Mouse (Mus musculus) heart, adult 2 months (tissue): Measurements from ENCODE around the gene Kdm2b. TPM values are rescaled to one million over a fixed set of nuclear protein-coding genes. Genes with fewer than 3 reads are reported as not detected.

Source experiments
- DNase-seq, 2 experiments: peaks; one replicate each; pipeline ENCODE4 v3.0.0; 2021
- H3K27ac ChIP-seq: fragments of 200-600 bp; 2 replicates; pipeline ENCODE4 v1.8.1; 2022
- H3K27me3 ChIP-seq: fragments of 200-500 bp; 2 replicates; pipeline ENCODE4 v1.6.1; 2012; ENCODE audit warnings: mild to moderate bottlenecking, low read length, inconsistent platforms, mixed read lengths; ENCODE audit not compliant: control insufficient read depth, insufficient read depth
- H3K36me3 ChIP-seq: fragments of 200-500 bp; 2 replicates; pipeline ENCODE4 v1.6.1; 2012; ENCODE audit warnings: low read length, inconsistent platforms; ENCODE audit not compliant: control insufficient read depth, insufficient read depth
- H3K4me1 ChIP-seq: fragments of 200-500 bp; 2 replicates; pipeline ENCODE4 v1.6.1; 2011; ENCODE audit warnings: low read length; ENCODE audit not compliant: control insufficient read depth, insufficient read depth
- H3K4me3 ChIP-seq: fragments of 200-600 bp; 2 replicates; pipeline ENCODE4 v1.8.1; 2022
- H3K79me2 ChIP-seq: fragments of 200-500 bp; replicated peaks from 2 replicates; pipeline ENCODE4 v1.6.1; 2012; ENCODE audit warnings: mild to moderate bottlenecking, inconsistent platforms, low read length, moderate library complexity, mixed read lengths; ENCODE audit not compliant: control insufficient read depth, insufficient read depth
- H3K9ac ChIP-seq: fragments of 200-500 bp; 2 replicates; pipeline ENCODE4 v1.6.1; 2012; ENCODE audit warnings: low read depth, mild to moderate bottlenecking, control low read depth, inconsistent platforms, low read length, mixed read lengths
- CTCF ChIP-seq: fragments of 200-600 bp; IDR thresholded peaks from 2 replicates; pipeline ENCODE4 v1.8.1; 2022; ENCODE audit warnings: antibody characterized with exemption, mild to moderate bottlenecking, moderate library complexity
- EP300 ChIP-seq: fragments of 200-500 bp; IDR thresholded peaks from 2 replicates; pipeline ENCODE4 v1.6.1; 2011; ENCODE audit warnings: low read depth, low read length, control low read depth; ENCODE audit not compliant: insufficient read depth
- POLR2A ChIP-seq: fragments of 200-500 bp; IDR thresholded peaks from 2 replicates; pipeline ENCODE4 v1.6.1; 2011; ENCODE audit warnings: mild to moderate bottlenecking, low read depth, low read length, control low read depth; ENCODE audit not compliant: insufficient read depth
- WGBS: fragments of 180-500 bp; shearing (Covaris S2); methylation state at CpG from one replicate; pipeline ENCODE4 v1.1.7; 2018; 5-methylcytosine and 5-hydroxymethylcytosine counted together
- intact Hi-C: fragments of 180-260 bp; cut with DNase I; formaldehyde crosslinking; loops from one replicate; pipeline ENCODE4 v1.15.1; 2025
- polyA plus RNA-seq: library from polyadenylated mRNA; depleted of rRNA; stranded (reverse); fragments of >200 nt; gene quantifications from 2 replicates; pipeline ENCODE4 v1.2.3, GENCODE M21; 2012
- total RNA-seq, 2 experiments: library from RNA; stranded (reverse); gene quantifications; 2 replicates each; pipeline ENCODE4 v1.2.3; 2021

The Kdm2b gene
- total and polyA plus RNA-seq, 3 experiments, result 8.2 to 14.6 (median 12.5) TPM

DNA sequence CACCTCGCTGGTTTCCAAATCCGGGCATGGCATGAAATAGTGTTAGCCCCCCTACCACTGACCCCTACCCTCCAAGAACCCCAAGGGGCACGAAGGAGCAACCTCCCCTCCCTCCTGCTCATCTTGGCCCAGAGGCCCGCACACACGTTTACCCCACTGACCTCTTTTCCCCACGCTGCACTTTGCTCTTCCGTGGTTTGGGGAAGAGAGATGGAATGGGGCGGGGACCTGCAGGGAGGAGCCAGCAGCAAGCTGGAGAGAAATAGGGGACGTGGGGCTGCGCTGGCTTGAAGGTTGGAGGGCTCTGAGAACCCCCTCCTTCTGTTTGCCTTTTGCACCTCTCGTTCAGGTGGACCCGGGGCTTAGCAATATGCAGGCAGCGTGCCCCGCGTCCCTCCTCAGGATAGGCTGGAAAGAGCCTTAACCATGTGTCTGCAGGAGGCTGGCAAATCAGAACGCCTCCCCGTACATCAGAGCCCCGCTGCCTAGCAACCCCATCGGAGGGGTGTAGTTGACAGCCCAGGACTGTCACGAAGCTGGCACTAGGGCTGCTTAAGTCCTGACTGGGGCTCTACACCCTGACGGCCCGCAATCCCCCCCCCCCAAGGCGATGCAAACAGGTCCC lies 39.2 kb downstream of the Kdm2b start:
- Histone ChIP-seq H3K79me2 (no peaks in the 10 kb centered on the region), H3K9ac (no peak overlapping the region), H3K27ac (no peak overlapping the region), H3K4me3 (no peak overlapping the region), H3K36me3 (no peaks in the 10 kb centered on the region), H3K27me3 (no peaks in the 10 kb centered on the region), H3K4me1 (no peaks in the 10 kb centered on the region)
- 54% methylated on average over 23 of the region's 23 CpGs for WGBS
- TF ChIP-seq EP300 (no peak), POLR2A (no peak), CTCF (no peak)
- intact Hi-C loops, result no loop called here
- no peak for DNase-seq

DNA sequence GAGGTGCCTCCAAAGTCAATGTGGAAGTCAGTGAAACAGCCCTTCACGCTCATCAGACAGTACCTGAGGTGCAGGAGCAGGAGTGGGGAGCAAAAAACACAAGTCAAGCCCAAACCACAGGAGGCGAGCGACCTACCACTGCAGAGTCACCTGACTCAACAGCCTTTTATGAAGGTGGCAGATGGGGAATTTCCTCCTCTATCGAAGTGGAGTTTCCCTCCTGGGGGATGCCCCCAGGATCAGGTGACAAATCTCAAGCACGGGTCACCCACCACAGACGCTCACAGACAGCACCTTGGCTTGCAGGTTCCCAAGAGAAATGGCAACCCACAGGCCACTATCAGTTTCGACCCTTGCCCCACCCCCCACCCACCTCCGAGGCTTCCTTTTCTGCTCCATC lies 40.5 kb downstream of the Kdm2b start:
- no peaks in the 10 kb centered on the region for H3K27me3 ChIP-seq
- 88% methylated on average over 8 of the region's 8 CpGs for WGBS
- TF ChIP-seq EP300 (no peak), POLR2A (no peak), CTCF (no peak)
- H3K79me2 ChIP-seq, result no peaks in the 10 kb centered on the region
- no peak for DNase-seq
- no peaks in the 10 kb centered on the region for H3K4me1 ChIP-seq
- H3K4me3 ChIP-seq, result no peak overlapping the region
- no peak overlapping the region for H3K9ac ChIP-seq
- no peak overlapping the region for H3K27ac ChIP-seq
- no peaks in the 10 kb centered on the region for H3K36me3 ChIP-seq
- intact Hi-C loops, result no loop called here

DNA sequence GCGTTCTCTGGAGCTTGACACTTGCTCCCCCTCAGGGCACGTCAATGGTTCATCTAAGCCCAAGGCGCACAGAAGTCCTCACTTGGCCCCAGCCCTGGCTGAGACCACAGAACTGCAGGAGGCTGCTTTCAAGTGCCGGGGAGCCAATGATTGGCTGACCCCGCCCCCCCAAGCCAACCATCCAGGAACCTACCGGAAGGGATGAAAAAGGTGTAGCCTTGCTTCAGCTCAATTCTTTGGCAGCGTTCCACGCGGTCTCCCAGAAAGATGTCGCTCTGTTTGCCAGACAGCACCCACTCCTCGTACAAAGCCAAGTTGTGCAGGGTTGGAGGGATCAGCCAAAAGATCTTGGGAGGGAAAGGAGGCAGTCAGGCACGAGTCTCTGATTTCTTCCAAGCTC lies 42.1 kb downstream of the Kdm2b start:
- H3K9ac ChIP-seq, result no peak overlapping the region
- intact Hi-C loops, result no loop called here
- H3K27me3 ChIP-seq, result no peaks in the 10 kb centered on the region
- WGBS, result 87% methylated on average over 12 of the region's 12 CpGs
- no peak overlapping the region for H3K27ac ChIP-seq
- no peaks in the 10 kb centered on the region for H3K36me3 ChIP-seq
- TF ChIP-seq CTCF, result no peak
- TF ChIP-seq POLR2A, result no peak
- no peak for TF ChIP-seq EP300
- no peaks in the 10 kb centered on the region for H3K79me2 ChIP-seq
- no peak overlapping the region for H3K4me3 ChIP-seq
- DNase-seq, result no peak
- H3K4me1 ChIP-seq, result no peaks in the 10 kb centered on the region

DNA sequence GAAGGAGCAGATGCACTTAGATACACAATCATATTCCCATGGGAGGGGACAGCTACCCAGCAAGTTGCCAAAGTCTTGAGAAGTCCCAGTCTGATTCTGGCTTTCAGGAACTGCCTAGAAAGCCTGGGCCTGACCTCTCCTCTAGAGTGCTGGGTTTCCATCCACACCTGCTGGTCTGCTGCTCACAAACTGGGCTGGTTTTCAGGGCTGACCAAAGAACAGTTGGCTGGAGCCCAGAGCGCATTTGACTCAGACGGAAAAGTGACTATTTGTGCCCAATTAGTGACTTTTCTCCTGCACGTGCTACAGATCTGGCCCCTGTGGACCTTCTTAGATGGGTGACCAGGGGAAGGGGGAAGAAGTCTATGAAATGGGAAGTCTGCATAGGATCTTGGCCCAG lies 50.9 kb downstream of the Kdm2b start:
- TF ChIP-seq EP300 (no peak), CTCF (no peak)
- WGBS, result 64% methylated on average over 3 of the region's 3 CpGs
- Histone ChIP-seq H3K27ac (no peak overlapping the region), H3K79me2 (no peaks in the 10 kb centered on the region), H3K4me1 (no peaks in the 10 kb centered on the region), H3K36me3 (no peaks in the 10 kb centered on the region), H3K4me3 (no peak overlapping the region), H3K27me3 (no peaks in the 10 kb centered on the region), H3K9ac (no peak overlapping the region)
- no peak for DNase-seq
- intact Hi-C loops, result no loop called here

DNA sequence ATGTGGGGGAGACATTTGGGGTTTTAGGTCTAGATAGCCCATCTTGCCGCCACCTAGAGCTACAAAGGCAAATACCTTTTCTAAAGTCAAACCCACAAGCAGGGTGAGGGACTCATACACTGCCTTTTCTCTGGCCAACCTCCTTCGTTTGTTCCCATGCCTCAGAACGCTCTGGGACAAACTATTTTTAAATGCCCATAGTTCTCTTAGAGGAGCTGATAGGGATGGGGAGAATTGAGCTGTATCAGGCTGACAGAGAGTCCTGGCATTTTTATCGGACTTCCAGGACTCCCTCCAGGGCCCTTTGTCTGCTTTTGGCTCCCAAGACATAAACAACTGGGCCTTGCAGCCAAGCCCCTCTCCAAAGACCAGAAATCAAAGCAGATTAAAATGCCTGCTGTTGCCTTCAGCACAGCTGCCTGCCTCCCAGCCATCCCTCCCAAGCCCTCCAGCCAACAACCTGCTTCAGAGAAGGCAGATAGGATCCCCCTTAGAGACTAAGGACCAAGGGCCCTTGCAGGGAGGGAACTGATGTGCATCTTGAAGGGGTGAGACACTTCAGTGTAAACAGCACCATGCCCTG lies 51.6 kb downstream of the Kdm2b start:
- no peak for DNase-seq
- 50% methylated on average over 4 of the region's 4 CpGs for WGBS
- H3K9ac ChIP-seq, result no peak overlapping the region
- peak overlapping the region; percentile 59 for H3K27ac ChIP-seq
- TF ChIP-seq POLR2A (no peak), CTCF (no peak), EP300 (no peak)
- no peaks in the 10 kb centered on the region for H3K4me1 ChIP-seq
- H3K4me3 ChIP-seq, result no peak overlapping the region
- H3K36me3 ChIP-seq, result no peaks in the 10 kb centered on the region
- H3K27me3 ChIP-seq, result no peaks in the 10 kb centered on the region
- intact Hi-C loops, result no loop called here
- no peaks in the 10 kb centered on the region for H3K79me2 ChIP-seq

DNA sequence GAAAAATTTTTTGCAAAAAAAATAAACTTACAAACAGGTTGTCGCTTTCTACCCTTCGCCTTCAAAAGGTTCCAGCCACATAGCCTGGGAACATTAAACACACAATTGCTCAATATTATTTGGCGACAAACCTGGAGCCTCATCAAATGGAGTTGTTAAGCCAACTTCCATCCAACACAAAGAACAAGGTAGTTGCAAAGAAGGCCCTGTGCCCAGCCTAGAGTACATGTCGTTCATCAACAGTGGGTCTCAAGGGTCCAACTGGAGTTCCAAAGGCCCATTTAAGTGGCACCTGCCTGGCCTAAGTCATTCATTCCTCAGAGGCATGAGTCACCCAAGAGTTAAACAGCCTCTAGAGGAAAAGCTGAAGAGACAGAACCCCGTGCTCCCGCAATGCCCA lies 52.6 kb downstream of the Kdm2b start:
- Histone ChIP-seq H3K36me3 (no peaks in the 10 kb centered on the region), H3K27me3 (no peaks in the 10 kb centered on the region), H3K79me2 (no peaks in the 10 kb centered on the region), H3K4me1 (no peaks in the 10 kb centered on the region), H3K4me3 (no peak overlapping the region), H3K9ac (no peak overlapping the region), H3K27ac (no peak overlapping the region)
- WGBS, result 88% methylated on average over 6 of the region's 6 CpGs
- intact Hi-C loops, result no loop called here
- TF ChIP-seq EP300 (no peak), CTCF (no peak), POLR2A (no peak)
- no peak for DNase-seq
